Comparison of ENCODE assay signal across 12 mouse cellular contexts in the genomic region with DNA sequence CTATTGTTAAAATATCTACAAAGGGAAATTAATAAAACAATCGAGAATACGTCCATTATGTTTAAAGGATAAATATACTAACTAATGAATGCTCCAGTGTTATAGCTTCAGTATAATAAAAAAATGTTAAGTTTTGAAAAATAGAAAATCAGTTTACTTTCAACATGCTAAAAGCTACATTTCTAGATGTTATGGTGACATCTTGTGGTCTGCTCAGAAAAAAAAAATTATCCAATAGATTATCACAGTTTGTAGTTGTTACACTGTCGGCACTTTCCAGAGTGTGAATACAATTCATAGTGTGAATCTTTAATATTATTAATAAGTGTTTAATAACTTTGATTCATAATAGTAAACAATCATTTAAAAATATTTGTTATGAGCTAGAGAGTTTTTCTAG. TPM values are rescaled to one million over a fixed set of nuclear protein-coding genes. Genes with fewer than 3 reads are reported as not detected.
DNase-seq lines count a peak whose midpoint lies in the region; ATAC-seq and TF ChIP-seq lines count a peak whose summit lies in the region.
"Had no signal": no experiment of that assay in that cellular context is flagged by ENCODE, and none has a peak within 500 bp of the region (broad histone marks: within the 10 kb centered on the region; RNA-seq: fewer than 3 reads in every experiment).

No protein-coding gene starts in this region.

- TF ChIP-seq CTCF in forebrain, postnatal 0 days (IDR thresholded peaks at IDR 0.05; ENCODE audit: low read depth): peak; percentile 49
- TF ChIP-seq CTCF in layer of hippocampus, adult 2 months (conservative IDR thresholded peaks at IDR 0.05): peak; percentile 78

- no peak overlapping the region for H3K27ac ChIP-seq in forebrain, postnatal 0 days (ENCODE audit: low read depth, low read length)
- no peak overlapping the region for H3K27ac ChIP-seq in forebrain, embryonic 11.5 days (ENCODE audit: low read depth, low read length)
- no peak overlapping the region for H3K27ac ChIP-seq in layer of hippocampus, adult 2 months

- H3K4me1 ChIP-seq in forebrain, postnatal 0 days (ENCODE audit: insufficient read depth): no peaks in the 10 kb centered on the region
- H3K4me1 ChIP-seq in forebrain, embryonic 11.5 days (replicated peaks; ENCODE audit: control insufficient read depth, insufficient read depth, low read length): no peaks in the 10 kb centered on the region
- H3K4me1 ChIP-seq: megakaryocyte, embryonic 14.5 days had no signal

- no peaks in the 10 kb centered on the region for H3K27me3 ChIP-seq in forebrain, postnatal 0 days (ENCODE audit: insufficient read depth, low read length)
- H3K27me3 ChIP-seq in forebrain, embryonic 11.5 days (ENCODE audit: control insufficient read depth, insufficient read depth, low read length): no peaks in the 10 kb centered on the region
- H3K27me3 ChIP-seq: megakaryocyte, embryonic 14.5 days had no signal

- no peaks in the 10 kb centered on the region for H3K9me3 ChIP-seq in forebrain, postnatal 0 days (ENCODE audit: low read length)
- no peaks in the 10 kb centered on the region for H3K9me3 ChIP-seq in forebrain, embryonic 11.5 days (ENCODE audit: control insufficient read depth, low read length)
- H3K9me3 ChIP-seq: megakaryocyte, embryonic 14.5 days had no signal

- WGBS in forebrain, postnatal 0 days: 69% methylated on average over 3 of the region's 3 CpGs
- WGBS in forebrain, embryonic 11.5 days: 80% methylated on average over 3 of the region's 3 CpGs

- DNase-seq in forebrain, postnatal 0 days: peak; percentile 33
- DNase-seq in forebrain, embryonic 11.5 days (ENCODE audit: low spot score): no peak
- peak in 1 of 2 experiments; percentile 12 for DNase-seq in layer of hippocampus, adult 2 months (ENCODE audit: low spot score in 2 of 2)
- DNase-seq in layer of hippocampus, adult 18-20 months (ENCODE audit: low spot score in 2 of 2): no peak
- peak; percentile 28 for DNase-seq in 416B (ENCODE audit: low read depth)
- DNase-seq in induced T-regulatory cell, adult 2 months (ENCODE audit: low read depth): peak; percentile 44
- DNase-seq in Muller cell, postnatal 12 days (ENCODE audit: inconsistent ontology term): no peak
- DNase-seq: gastrocnemius, postnatal 25 days; spleen, adult 18-20 months; thymus, postnatal 4 days had no signal

- H3K4me3 ChIP-seq in forebrain, postnatal 0 days (ENCODE audit: low read depth, low read length): no peak overlapping the region
- no peak overlapping the region for H3K4me3 ChIP-seq in forebrain, embryonic 11.5 days (ENCODE audit: low read depth, low read length)
- H3K4me3 ChIP-seq in layer of hippocampus, adult 2 months: no peak overlapping the region
- H3K4me3 ChIP-seq: megakaryocyte, embryonic 14.5 days had no signal

- H3K9ac ChIP-seq in forebrain, postnatal 0 days: no peak overlapping the region
- no peak overlapping the region for H3K9ac ChIP-seq in forebrain, embryonic 11.5 days (ENCODE audit: low read length)

- H3K36me3 ChIP-seq in forebrain, postnatal 0 days (ENCODE audit: insufficient read depth): no peaks in the 10 kb centered on the region
- no peaks in the 10 kb centered on the region for H3K36me3 ChIP-seq in forebrain, embryonic 11.5 days (ENCODE audit: control insufficient read depth, insufficient read depth, low read length)

- H3K4me2 ChIP-seq in forebrain, postnatal 0 days (ENCODE audit: low read depth): no peak overlapping the region
- no peak overlapping the region for H3K4me2 ChIP-seq in forebrain, embryonic 11.5 days (ENCODE audit: low read depth, low read length, severe bottlenecking)

- no peak for ATAC-seq in forebrain, postnatal 0 days
- ATAC-seq in forebrain, embryonic 11.5 days (replicated peaks; ENCODE audit: low FRiP score): no peak
- no peak for ATAC-seq in frontal cortex, adult (ENCODE audit: low TSS enrichment)

RNA-seq across cellular contexts. Expression of a gene that starts 31.7 kb away (rescaled TPM):
- total RNA-seq in forebrain, postnatal 0 days (2014; rRNA removed): 169 and 185 TPM in 2 replicates
- 20.0 and 26.3 TPM in 2 replicates for polyA plus RNA-seq in forebrain, postnatal 0 days (2015; fragmentation: Nextera tagmentation; extraction: Ambion mirVana)
- 3.0 TPM in 2 replicates for polyA plus RNA-seq in forebrain, embryonic 11.5 days (2014; fragmentation: Nextera tagmentation; extraction: Ambion mirVana)
- total RNA-seq in layer of hippocampus, adult 2 months (2021): 100 to 1,000 TPM; 248 to 256 TPM
- 100 to 1,000 TPM; 224 to 230 TPM for total RNA-seq in layer of hippocampus, adult 18-20 months (2021)

RNA-seq across cellular contexts. Expression of a gene that starts 32.3 kb away (rescaled TPM):
- 15.2 and 17.4 TPM in 2 replicates for total RNA-seq in forebrain, postnatal 0 days (2014; rRNA removed)
- 14.5 and 18.2 TPM in 2 replicates for polyA plus RNA-seq in forebrain, postnatal 0 days (2015; fragmentation: Nextera tagmentation; extraction: Ambion mirVana)
- 36.6 and 38.4 TPM in 2 replicates for polyA plus RNA-seq in forebrain, embryonic 11.5 days (2014; fragmentation: Nextera tagmentation; extraction: Ambion mirVana)
- total RNA-seq in layer of hippocampus, adult 2 months (2021): 10 to 100 TPM; 27.6 to 28.4 TPM
- total RNA-seq in layer of hippocampus, adult 18-20 months (2021): 10 to 100 TPM; 29.0 to 31.3 TPM

RNA-seq across cellular contexts. Expression of a gene that starts 51.1 kb away (rescaled TPM):
- 67.5 and 75.2 TPM in 2 replicates for total RNA-seq in forebrain, postnatal 0 days (2014; rRNA removed)
- 125 and 144 TPM in 2 replicates for polyA plus RNA-seq in forebrain, postnatal 0 days (2015; fragmentation: Nextera tagmentation; extraction: Ambion mirVana)
- polyA plus RNA-seq in forebrain, embryonic 11.5 days (2014; fragmentation: Nextera tagmentation; extraction: Ambion mirVana): 111 and 121 TPM in 2 replicates
- 10 to 100 TPM; 37.1 to 40.0 TPM for total RNA-seq in layer of hippocampus, adult 2 months (2021)
- total RNA-seq in layer of hippocampus, adult 18-20 months (2021): 10 to 100 TPM; 39.6 to 41.0 TPM

Comparison
In these comparisons a context has a peak if more than half of its experiments do, and no peak if none do; other contexts are left out.
1. DNase-seq: peak in forebrain, postnatal 0 days (single experiment), 416B (single experiment) and induced T-regulatory cell, adult 2 months (single experiment); none in forebrain, embryonic 11.5 days (single experiment), layer of hippocampus, adult 18-20 months (0 of 2) and Muller cell, postnatal 12 days (single experiment).